Mouse (Mus musculus) stomach, postnatal 0 days (tissue): Measurements from ENCODE around the gene Gins1.

Experiments
- CTCF ChIP-seq: IDR thresholded peaks from 2 replicates; pipeline ENCODE4 v1.5.1; 2016; ENCODE audit warnings: antibody characterized with exemption, low read depth, mild to moderate bottlenecking, moderate library complexity
- EP300 ChIP-seq: optimal IDR thresholded peaks from 2 replicates; pipeline ENCODE3; 2016; ENCODE audit warnings: antibody characterized with exemption

DNA sequence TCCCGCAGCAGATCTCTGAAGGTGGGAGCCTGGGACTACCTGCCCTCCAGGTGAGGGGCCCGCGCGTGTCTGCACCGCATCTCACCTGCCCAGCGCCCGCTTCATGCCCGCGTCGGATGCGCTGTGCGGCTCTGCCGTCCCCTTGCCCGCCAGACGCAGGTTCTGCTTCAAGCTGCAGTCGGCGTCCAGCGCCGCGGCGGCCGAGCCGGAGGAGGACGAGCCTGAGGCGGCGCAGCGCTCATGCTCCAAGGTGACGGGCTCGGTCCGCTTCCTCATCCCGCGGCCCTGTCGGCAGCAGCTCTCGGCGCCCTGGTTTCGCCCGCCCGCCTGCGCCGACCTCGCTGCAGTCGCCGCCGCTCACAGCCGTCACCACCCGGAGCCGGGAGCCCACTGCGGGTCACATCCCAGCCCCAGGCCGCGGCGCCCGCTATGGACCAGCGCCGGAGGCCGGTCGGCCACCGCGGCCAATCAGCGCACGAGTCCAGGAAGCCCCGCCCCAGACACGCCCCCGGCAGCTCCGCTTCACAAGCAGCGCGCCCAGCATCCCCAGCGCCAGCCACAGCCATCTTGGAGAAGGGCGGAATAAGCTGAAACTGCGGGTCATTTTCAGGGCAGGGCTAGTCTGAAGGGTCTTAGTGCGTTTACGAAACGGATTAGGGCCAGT lies 796 bp upstream of the Gins1 start, which contains the start of gene Abhd12:
- TF ChIP-seq CTCF (0 out of 2 replicates have a peak, but pooled peaks have one; percentile 7), EP300 (no peak)
